Mouse (Mus musculus) hindbrain, embryonic 14.5 days (tissue): Measurements from ENCODE around the gene Ms4a6d. TPM values are rescaled to one million over a fixed set of nuclear protein-coding genes. Genes with fewer than 3 reads are reported as not detected.

Experiments
- ATAC-seq: fragments of 200-750 bp; cut with Nextera tagmentation; 2 replicates; pipeline ENCODE4 v1.8.0; 2017; ENCODE audit warnings: moderate number of reproducible peaks, mild to moderate bottlenecking, moderate TSS enrichment, moderate library complexity; ENCODE audit not compliant: low FRiP score
- DNase-seq: peaks from one replicate; pipeline ENCODE4 v3.0.0-alpha.2; 2015; ENCODE audit warnings: low spot score
- H3K27ac ChIP-seq: fragments of 300-500 bp; sonication (generic); 2 replicates; pipeline ENCODE4 v1.5.1; 2014; ENCODE audit warnings: mild to moderate bottlenecking, moderate library complexity
- H3K27me3 ChIP-seq: fragments of 300-500 bp; sonication (generic); 2 replicates; pipeline ENCODE4 v1.6.1; 2014; ENCODE audit warnings: mild to moderate bottlenecking, low read length, mixed read lengths; ENCODE audit not compliant: control insufficient read depth, insufficient read depth
- H3K36me3 ChIP-seq: fragments of 300-500 bp; sonication (generic); replicated peaks from 2 replicates; pipeline ENCODE4 v1.6.1; 2014; ENCODE audit not compliant: control insufficient read depth, insufficient read depth
- H3K4me1 ChIP-seq: fragments of 300-500 bp; sonication (generic); replicated peaks from 2 replicates; pipeline ENCODE4 v1.6.1; 2014; ENCODE audit warnings: antibody characterized with exemption, low read length, mixed read lengths; ENCODE audit not compliant: control insufficient read depth, insufficient read depth
- H3K4me2 ChIP-seq: fragments of 300-500 bp; sonication (generic); replicated peaks from 2 replicates; pipeline ENCODE4 v1.6.1; 2014; ENCODE audit warnings: mild to moderate bottlenecking, moderate library complexity
- H3K4me3 ChIP-seq: fragments of 300-500 bp; sonication (generic); replicated peaks from 2 replicates; pipeline ENCODE4 v1.5.1; 2014; ENCODE audit warnings: mild to moderate bottlenecking, low read length
- H3K9ac ChIP-seq: fragments of 300-500 bp; sonication (generic); 2 replicates; pipeline ENCODE4 v1.6.1; 2014
- H3K9me3 ChIP-seq: fragments of 300-500 bp; sonication (generic); 2 replicates; pipeline ENCODE4 v1.6.1; 2016; ENCODE audit warnings: low read length; ENCODE audit not compliant: control insufficient read depth
- WGBS: fragments of 180-500 bp; shearing (Covaris S2); extraction: QIAGEN DNeasy Blood & Tissue Kit; methylation state at CpG from one replicate; pipeline ENCODE4 v1.1.7; 2014; 5-methylcytosine and 5-hydroxymethylcytosine counted together
- polyA plus RNA-seq: library from polyadenylated mRNA; unstranded; fragments of >200 nt; fragmentation: Nextera tagmentation; extraction: Ambion mirVana; gene quantifications from 2 replicates; pipeline ENCODE4 v1.2.1, GENCODE M21; 2014

Ms4a6d gene
- 3.4 and 3.6 TPM in 2 replicates for polyA plus RNA-seq

GRCm38 (mm10) chr19:11604603-11605002 is at the start of gene Ms4a6d:
Gene Ms4a6d (minus strand): TSS chr19:11604849.
- no peaks in the 10 kb centered on the region for H3K9me3 ChIP-seq
- H3K36me3 ChIP-seq, result no peaks in the 10 kb centered on the region
- no peak within 1 kb of the TSS for H3K27ac ChIP-seq
- no peaks in the 10 kb centered on the region for H3K4me1 ChIP-seq
- DNase-seq, result no peak
- 90% methylated on average over 2 of the region's 2 CpGs for WGBS
- H3K9ac ChIP-seq, result no peak within 1 kb of the TSS
- H3K4me3 ChIP-seq, result no peak within 1 kb of the TSS
- no peak within 1 kb of the TSS for H3K4me2 ChIP-seq
- ATAC-seq, result no peak
- no peaks in the 10 kb centered on the region for H3K27me3 ChIP-seq

GRCm38 (mm10) chr19:11649564-11649963 is 44.9 kb upstream of the Ms4a6d start:
- H3K27me3 ChIP-seq, result no peaks in the 10 kb centered on the region
- DNase-seq (no peak), ATAC-seq (no peak)
- H3K9ac ChIP-seq, result no peak overlapping the region
- H3K9me3 ChIP-seq, result no peaks in the 10 kb centered on the region
- no peaks in the 10 kb centered on the region for H3K4me1 ChIP-seq
- H3K27ac ChIP-seq, result no peak overlapping the region
- H3K36me3 ChIP-seq, result no peaks in the 10 kb centered on the region
- no peak overlapping the region for H3K4me3 ChIP-seq
- WGBS, result 87% methylated on average over 4 of the region's 4 CpGs
- no peak overlapping the region for H3K4me2 ChIP-seq

GRCm38 (mm10) chr19:11646166-11646565 is 41.5 kb upstream of the Ms4a6d start:
- 88% methylated on average over 3 of the region's 3 CpGs for WGBS

GRCm38 (mm10) chr19:11640732-11641131 is 36.1 kb upstream of the Ms4a6d start, which contains the start of gene Ms4a3:
Gene Ms4a3 (minus strand): TSS chr19:11640851.
- Histone ChIP-seq H3K27me3 (no peaks in the 10 kb centered on the region), H3K4me3 (no peak within 1 kb of the TSS), H3K36me3 (no peaks in the 10 kb centered on the region), H3K9ac (no peak within 1 kb of the TSS), H3K4me1 (no peaks in the 10 kb centered on the region), H3K4me2 (no peak within 1 kb of the TSS), H3K27ac (no peak within 1 kb of the TSS), H3K9me3 (no peaks in the 10 kb centered on the region)
- 73% methylated on average over 1 of the region's 1 CpGs for WGBS
- no peak for DNase-seq
- no peak for ATAC-seq

More at GRCm38 (mm10) chr19:11646166-11646565, 41.5 kb upstream of the Ms4a6d start:
- Histone ChIP-seq H3K4me3 (no peak overlapping the region), H3K27me3 (no peaks in the 10 kb centered on the region), H3K9me3 (no peaks in the 10 kb centered on the region), H3K4me1 (no peaks in the 10 kb centered on the region), H3K4me2 (no peak overlapping the region), H3K9ac (no peak overlapping the region), H3K36me3 (no peaks in the 10 kb centered on the region), H3K27ac (no peak overlapping the region)
- DNase-seq (no peak), ATAC-seq (no peak)

- H3K4me2 ChIP-seq, result no peak overlapping the region
- 81% methylated on average over 4 of the region's 4 CpGs for WGBS
Measured at GRCm38 (mm10) chr19:11639038-11639437, 34.4 kb upstream of the Ms4a6d start.

GRCm38 (mm10) chr19:11635572-11635971 is 30.9 kb upstream of the Ms4a6d start:
- Histone ChIP-seq H3K27ac (no peak overlapping the region), H3K4me3 (no peak overlapping the region), H3K4me2 (no peak overlapping the region), H3K9me3 (no peaks in the 10 kb centered on the region), H3K9ac (no peak overlapping the region), H3K36me3 (no peaks in the 10 kb centered on the region), H3K4me1 (no peaks in the 10 kb centered on the region), H3K27me3 (no peaks in the 10 kb centered on the region)
- ATAC-seq (no peak), DNase-seq (no peak)
- WGBS, result 85% methylated on average over 5 of the region's 5 CpGs

More at GRCm38 (mm10) chr19:11639038-11639437, 34.4 kb upstream of the Ms4a6d start:
- Histone ChIP-seq H3K36me3 (no peaks in the 10 kb centered on the region), H3K27ac (no peak overlapping the region), H3K27me3 (no peaks in the 10 kb centered on the region), H3K4me1 (no peaks in the 10 kb centered on the region), H3K4me3 (no peak overlapping the region), H3K9me3 (no peaks in the 10 kb centered on the region), H3K9ac (no peak overlapping the region)
- no peak for ATAC-seq
- DNase-seq, result no peak

GRCm38 (mm10) chr19:11634330-11634729 is 29.7 kb upstream of the Ms4a6d start:
- no peak for ATAC-seq

GRCm38 (mm10) chr19:11633732-11634131 is 29.1 kb upstream of the Ms4a6d start:
- Histone ChIP-seq H3K27ac (no peak overlapping the region), H3K4me2 (no peak overlapping the region), H3K4me3 (no peak overlapping the region), H3K36me3 (no peaks in the 10 kb centered on the region), H3K4me1 (no peaks in the 10 kb centered on the region), H3K27me3 (no peaks in the 10 kb centered on the region), H3K9ac (no peak overlapping the region), H3K9me3 (no peaks in the 10 kb centered on the region)
- 90% methylated on average over 1 of the region's 1 CpGs for WGBS
- DNase-seq (no peak), ATAC-seq (no peak)

More at GRCm38 (mm10) chr19:11634330-11634729, 29.7 kb upstream of the Ms4a6d start:
- Histone ChIP-seq H3K4me3 (no peak overlapping the region), H3K9ac (no peak overlapping the region), H3K4me1 (no peaks in the 10 kb centered on the region), H3K27ac (no peak overlapping the region), H3K36me3 (no peaks in the 10 kb centered on the region), H3K4me2 (no peak overlapping the region), H3K27me3 (no peaks in the 10 kb centered on the region), H3K9me3 (no peaks in the 10 kb centered on the region)
- no peak for DNase-seq
- 72% methylated on average over 2 of the region's 2 CpGs for WGBS

GRCm38 (mm10) chr19:11625231-11625630 is 20.6 kb upstream of the Ms4a6d start:
- H3K4me2 ChIP-seq, result no peak overlapping the region
- H3K9ac ChIP-seq, result no peak overlapping the region
- no peaks in the 10 kb centered on the region for H3K9me3 ChIP-seq
- H3K4me3 ChIP-seq, result no peak overlapping the region
- no peaks in the 10 kb centered on the region for H3K36me3 ChIP-seq
- H3K4me1 ChIP-seq, result no peaks in the 10 kb centered on the region
- H3K27ac ChIP-seq, result no peak overlapping the region
- no peak for DNase-seq
- H3K27me3 ChIP-seq, result no peaks in the 10 kb centered on the region
- WGBS, result 78% methylated on average over 5 of the region's 5 CpGs
- no peak for ATAC-seq

GRCm38 (mm10) chr19:11624800-11625199 is 20.2 kb upstream of the Ms4a6d start:
- H3K4me2 ChIP-seq, result no peak overlapping the region
- no peaks in the 10 kb centered on the region for H3K27me3 ChIP-seq
- H3K36me3 ChIP-seq, result no peaks in the 10 kb centered on the region
- no peaks in the 10 kb centered on the region for H3K9me3 ChIP-seq
- H3K4me3 ChIP-seq, result no peak overlapping the region
- ATAC-seq, result no peak
- no peak overlapping the region for H3K27ac ChIP-seq
- H3K4me1 ChIP-seq, result no peaks in the 10 kb centered on the region
- no peak overlapping the region for H3K9ac ChIP-seq
- DNase-seq, result no peak
